Mouse (Mus musculus) left cerebral cortex, postnatal 36 days (tissue): ENCODE measurements around the gene Olfr963. TPM values are rescaled to one million over a fixed set of nuclear protein-coding genes. Genes with fewer than 3 reads are reported as not detected.

Source experiments
- total RNA-seq, 2 experiments: library from RNA; stranded (reverse); gene quantifications; 2 replicates each; pipeline ENCODE4 v1.2.3; 2021

Olfr963 gene
- total RNA-seq, 2 experiments from 2014 or later, result not detected

Other genes with a start within 250 kb of the Olfr963 start
- not detected for gene Olfr952, start 240.1 kb upstream of the Olfr963 start, total RNA-seq
- gene Olfr954, start 210.5 kb upstream of the Olfr963 start, total RNA-seq, result not detected
- gene Olfr955, start 195.3 kb upstream of the Olfr963 start, total RNA-seq, result not detected
- not detected for gene Olfr44, start 173.2 kb upstream of the Olfr963 start, total RNA-seq
- gene Olfr957, start 151.4 kb upstream of the Olfr963 start, total RNA-seq, result not detected
- not detected for gene Olfr958, start 113.2 kb upstream of the Olfr963 start, total RNA-seq
- not detected for gene Olfr959, start 91.6 kb upstream of the Olfr963 start, total RNA-seq
- 1 to 10 TPM; 3.3 to 7.3 TPM for gene AW551984, start 62.8 kb upstream of the Olfr963 start, total RNA-seq
- not detected for gene Olfr148, start 56.5 kb upstream of the Olfr963 start, total RNA-seq
- gene Olfr960, start 45.8 kb upstream of the Olfr963 start, total RNA-seq, result not detected
- gene Olfr961, start 22.1 kb upstream of the Olfr963 start, total RNA-seq, result not detected
- gene Olfr149, start 39.9 kb downstream of the Olfr963 start, total RNA-seq, result not detected
- gene Olfr965, start 44.1 kb downstream of the Olfr963 start, total RNA-seq, result not detected
- gene Olfr150, start 63.8 kb downstream of the Olfr963 start, total RNA-seq, result not detected
- not detected for gene Olfr967, start 79.0 kb downstream of the Olfr963 start, total RNA-seq
- not detected for gene Olfr968, start 116.0 kb downstream of the Olfr963 start, total RNA-seq
- gene Olfr969, start 123.7 kb downstream of the Olfr963 start, total RNA-seq, result not detected
- not detected for gene Olfr970, start 141.7 kb downstream of the Olfr963 start, total RNA-seq
- gene Olfr971, start 169.7 kb downstream of the Olfr963 start, total RNA-seq, result not detected
- not detected for gene Olfr972, start 199.2 kb downstream of the Olfr963 start, total RNA-seq
- gene Olfr229, start 240.1 kb downstream of the Olfr963 start, total RNA-seq, result not detected